Mouse (Mus musculus) embryonic facial prominence, embryonic 11.5 days (tissue): ENCODE measurements around the gene Arhgap45. TPM values are rescaled to one million over a fixed set of nuclear protein-coding genes. Genes with fewer than 3 reads are reported as not detected.

Experiments used
- ATAC-seq: fragments of 200-750 bp; cut with Nextera tagmentation; replicated peaks from 2 replicates; pipeline ENCODE4 v1.8.0; 2017; ENCODE audit warnings: low read depth; ENCODE audit not compliant: insufficient number of reproducible peaks, low FRiP score, low TSS enrichment
- DNase-seq: peaks from one replicate; pipeline ENCODE4 v3.0.0-alpha.2; 2015; ENCODE audit warnings: low spot score
- H3K27ac ChIP-seq: fragments of 300-500 bp; sonication (generic); replicated peaks from 2 replicates; pipeline ENCODE4 v1.5.1; 2014; ENCODE audit warnings: mild to moderate bottlenecking, low read depth, low read length, control low read depth
- H3K27me3 ChIP-seq: fragments of 300-500 bp; sonication (generic); 2 replicates; pipeline ENCODE4 v1.6.1; 2014; ENCODE audit warnings: mild to moderate bottlenecking, low read length, moderate library complexity, mixed read lengths; ENCODE audit not compliant: control insufficient read depth, insufficient read depth
- H3K36me3 ChIP-seq: fragments of 300-500 bp; sonication (generic); replicated peaks from 2 replicates; pipeline ENCODE4 v1.6.1; 2014; ENCODE audit warnings: low read depth, mild to moderate bottlenecking, low read length, moderate library complexity, mixed read lengths; ENCODE audit not compliant: control insufficient read depth, insufficient read depth
- H3K4me1 ChIP-seq: fragments of 300-500 bp; sonication (generic); 2 replicates; pipeline ENCODE4 v1.6.1; 2014; ENCODE audit warnings: low read length, mixed read lengths; ENCODE audit not compliant: control insufficient read depth, insufficient read depth
- H3K4me2 ChIP-seq: fragments of 300-500 bp; sonication (generic); 2 replicates; pipeline ENCODE4 v1.6.1; 2014; ENCODE audit warnings: low read depth, mild to moderate bottlenecking, control low read depth, low read length, moderate library complexity
- H3K4me3 ChIP-seq: fragments of 300-500 bp; sonication (generic); 2 replicates; pipeline ENCODE4 v1.5.1; 2014; ENCODE audit warnings: low read depth, low read length, control low read depth
- H3K9ac ChIP-seq: fragments of 300-500 bp; sonication (generic); replicated peaks from 2 replicates; pipeline ENCODE4 v1.6.1; 2014; ENCODE audit warnings: mild to moderate bottlenecking, control low read depth, low read length
- H3K9me3 ChIP-seq: fragments of 300-500 bp; sonication (generic); replicated peaks from 2 replicates; pipeline ENCODE4 v1.6.1; 2016; ENCODE audit warnings: mild to moderate bottlenecking, low read length, inconsistent platforms, mixed read lengths; ENCODE audit not compliant: control insufficient read depth
- WGBS: fragments of 180-500 bp; shearing (Covaris S2); extraction: QIAGEN DNeasy Blood & Tissue Kit; methylation state at CpG from one replicate; pipeline ENCODE4 v1.1.7; 2014; 5-methylcytosine and 5-hydroxymethylcytosine counted together
- polyA plus RNA-seq: library from polyadenylated mRNA; unstranded; fragments of >200 nt; fragmentation: Nextera tagmentation; extraction: Ambion mirVana; gene quantifications from 2 replicates; pipeline ENCODE4 v1.2.1, GENCODE M21; 2014

Gene Arhgap45
- polyA plus RNA-seq, 1 experiment from 2014 or later = 5.2 TPM

DNA sequence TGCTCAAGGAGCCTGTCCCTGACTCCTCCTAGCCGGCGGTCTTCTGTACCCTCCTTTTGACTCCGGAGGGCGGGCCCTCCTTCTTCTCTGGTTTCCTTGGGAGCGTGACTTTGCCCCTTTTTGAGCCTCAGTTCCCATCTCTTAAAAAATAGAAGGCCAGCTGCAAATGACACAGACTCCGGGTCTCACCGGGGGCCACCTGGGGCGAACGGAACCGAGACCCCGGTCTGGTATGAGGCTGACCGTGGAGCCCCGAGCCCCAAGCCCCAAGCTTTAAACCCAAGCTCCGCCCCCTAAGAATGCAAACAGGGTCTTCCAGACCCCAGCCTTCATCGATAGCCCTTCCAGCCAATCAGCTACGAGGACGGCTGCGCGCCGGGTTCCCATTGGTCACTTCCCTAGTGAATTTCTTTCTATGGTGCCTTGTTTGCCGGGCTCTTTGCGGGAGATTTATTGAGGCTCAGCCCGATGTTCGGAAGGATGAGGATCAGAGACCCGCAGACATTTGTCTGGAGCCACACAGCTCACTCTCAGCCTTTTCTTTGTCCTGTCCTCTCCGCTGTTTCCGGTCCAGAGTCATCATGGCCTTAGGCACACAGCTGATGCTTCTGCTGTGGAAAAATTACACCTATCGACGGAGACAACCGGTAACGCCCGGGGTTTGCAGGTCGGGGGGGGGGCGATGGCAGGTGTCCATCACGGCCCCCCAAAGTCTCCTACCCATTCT is 19.3 kb upstream of the Arhgap45 start:
- Histone ChIP-seq H3K27me3 (peaks cover 8% of the 10 kb centered on the region; the same call in 1 of the 2 replicates), H3K4me3 (peak overlapping the region; percentile 45), H3K27ac (no peak overlapping the region; the same call in 1 of the 2 replicates), H3K4me2 (peak overlapping the region; percentile 41), H3K36me3 (peaks cover 8% of the 10 kb centered on the region; the same call in 1 of the 2 replicates), H3K9ac (no peak overlapping the region), H3K9me3 (no peaks in the 10 kb centered on the region), H3K4me1 (no peaks in the 10 kb centered on the region)
- WGBS = under 1% methylated on average over 35 of the region's 35 CpGs
- ATAC-seq (peak; percentile 46), DNase-seq (peak; percentile 95)

DNA sequence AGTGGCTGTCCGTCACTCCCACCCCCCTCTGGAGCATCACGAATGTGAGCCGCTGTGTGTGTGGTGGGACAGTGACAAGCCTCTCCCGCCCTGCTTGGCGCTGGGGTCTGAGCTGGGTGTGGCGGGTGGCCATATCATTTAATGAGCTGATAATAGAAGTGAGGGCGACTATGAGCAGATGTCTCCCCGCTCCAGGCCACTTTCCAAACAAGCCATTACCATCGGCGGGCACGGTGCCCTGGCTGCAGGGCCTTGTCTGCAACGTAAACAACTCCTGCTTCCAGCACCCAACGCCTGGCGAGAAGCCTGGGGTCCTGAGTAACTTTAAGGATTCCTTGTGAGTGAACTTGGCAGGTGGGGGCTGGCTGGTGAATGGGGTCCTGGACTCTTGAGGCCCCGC is 18.6 kb upstream of the Arhgap45 start:
- Histone ChIP-seq H3K4me2 (peak overlapping the region; percentile 41), H3K4me3 (peak overlapping the region; percentile 45), H3K27ac (no peak overlapping the region), H3K36me3 (peaks cover 6% of the 10 kb centered on the region; the same call in 1 of the 2 replicates), H3K9ac (peak overlapping the region; percentile 0; the same call in 1 of the 2 replicates), H3K9me3 (no peaks in the 10 kb centered on the region), H3K4me1 (no peaks in the 10 kb centered on the region; the same call in 1 of the 2 replicates), H3K27me3 (peaks cover 14% of the 10 kb centered on the region)
- ATAC-seq = no peak
- no peak for DNase-seq
- 4% methylated on average over 15 of the region's 15 CpGs for WGBS

DNA sequence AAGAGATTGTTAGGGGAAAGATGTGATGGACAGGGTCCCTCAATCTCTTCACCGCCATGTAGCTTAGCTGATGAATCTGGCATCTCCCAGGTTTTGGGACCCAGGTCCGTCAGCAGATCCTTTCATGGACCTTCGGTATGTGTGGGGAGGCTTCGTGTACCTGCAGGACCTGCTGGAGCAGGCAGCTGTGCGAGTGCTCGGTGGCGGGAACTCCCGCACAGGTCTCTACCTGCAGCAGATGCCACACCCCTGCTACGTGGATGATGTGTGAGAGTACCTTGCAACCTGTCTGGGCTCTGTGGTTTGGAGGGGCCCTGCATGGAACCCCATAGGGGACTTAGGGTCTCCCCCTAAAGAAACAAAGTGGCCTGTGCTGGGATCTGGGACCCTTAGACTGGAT is 14.5 kb upstream of the Arhgap45 start:
- no peaks in the 10 kb centered on the region for H3K9me3 ChIP-seq
- ATAC-seq = no peak
- no peaks in the 10 kb centered on the region for H3K36me3 ChIP-seq
- H3K9ac ChIP-seq = no peak overlapping the region; the same call in 1 of the 2 replicates
- H3K4me2 ChIP-seq = no peak overlapping the region
- 71% methylated on average over 9 of the region's 9 CpGs for WGBS
- H3K4me1 ChIP-seq = peaks cover 3% of the 10 kb centered on the region; the same call in 1 of the 2 replicates
- H3K4me3 ChIP-seq = no peak overlapping the region
- DNase-seq = no peak
- H3K27me3 ChIP-seq = peaks cover 18% of the 10 kb centered on the region
- no peak overlapping the region for H3K27ac ChIP-seq

DNA sequence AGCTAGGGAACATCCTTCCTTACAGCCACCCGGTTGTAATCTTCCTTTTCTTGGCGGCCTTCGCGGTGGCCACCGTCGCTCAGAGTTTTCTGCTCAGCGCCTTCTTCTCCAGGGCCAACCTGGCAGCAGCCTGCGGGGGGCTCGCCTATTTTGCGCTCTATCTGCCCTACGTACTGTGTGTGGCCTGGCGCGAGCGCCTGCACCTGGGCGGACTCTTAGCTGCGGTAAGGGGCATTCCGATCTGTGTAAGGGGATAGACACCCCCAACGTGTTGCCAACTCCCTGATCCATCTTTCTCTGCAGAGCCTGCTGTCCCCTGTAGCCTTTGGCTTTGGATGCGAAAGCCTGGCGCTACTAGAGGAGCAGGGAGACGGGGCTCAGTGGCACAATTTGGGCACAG is 13.6 kb upstream of the Arhgap45 start:
- no peak overlapping the region; the same call in 1 of the 2 replicates for H3K9ac ChIP-seq
- no peak overlapping the region for H3K4me3 ChIP-seq
- H3K27ac ChIP-seq = no peak overlapping the region
- H3K36me3 ChIP-seq = no peaks in the 10 kb centered on the region
- DNase-seq (no peak), ATAC-seq (no peak)
- peaks cover 18% of the 10 kb centered on the region for H3K27me3 ChIP-seq
- no peak overlapping the region for H3K4me2 ChIP-seq
- H3K4me1 ChIP-seq = peaks cover 3% of the 10 kb centered on the region; the same call in 1 of the 2 replicates
- WGBS = 21% methylated on average over 21 of the region's 21 CpGs
- no peaks in the 10 kb centered on the region for H3K9me3 ChIP-seq

DNA sequence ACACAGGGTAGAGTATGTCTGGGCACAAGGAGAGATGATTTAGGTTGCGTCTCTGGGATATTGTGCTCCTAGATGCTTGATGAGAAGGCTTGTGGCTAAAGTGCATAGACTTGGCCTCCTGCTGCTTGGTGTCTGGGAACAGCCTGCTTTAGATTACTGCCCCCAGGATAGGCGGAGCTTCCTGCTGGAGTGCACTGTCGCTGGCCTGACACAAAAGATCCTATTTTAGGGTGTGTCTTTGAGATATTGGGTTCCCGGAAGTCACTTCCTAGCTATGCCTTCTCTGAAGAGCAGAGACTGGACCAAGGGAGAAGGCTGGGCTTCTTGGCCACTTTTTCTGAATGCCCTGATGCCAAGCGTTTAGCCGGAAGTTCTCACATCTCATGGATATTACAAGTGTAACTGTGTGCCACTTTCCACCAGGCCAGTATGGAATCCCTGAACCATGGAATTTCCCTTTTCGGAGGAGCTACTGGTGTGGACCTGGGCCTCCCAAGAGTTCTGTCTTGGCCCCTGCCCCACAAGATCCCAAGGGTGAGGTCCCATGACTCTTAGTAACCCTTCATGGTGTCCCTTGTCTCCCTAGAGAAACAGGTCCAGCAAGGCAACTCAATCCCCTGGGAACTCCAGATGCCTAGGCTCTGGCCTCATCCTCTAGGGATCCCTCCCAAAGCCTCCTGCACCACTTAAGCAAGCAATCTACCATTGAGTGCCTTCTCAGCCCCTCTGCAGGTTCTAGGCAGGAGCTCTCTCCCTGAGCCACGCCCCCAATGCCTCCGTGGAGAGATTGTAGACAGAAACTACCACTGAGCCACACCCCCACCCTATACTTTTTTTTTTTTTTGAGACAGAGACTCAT is 12.8 kb upstream of the Arhgap45 start:
- Histone ChIP-seq H3K36me3 (no peaks in the 10 kb centered on the region), H3K4me1 (peaks cover 3% of the 10 kb centered on the region; the same call in 1 of the 2 replicates), H3K9ac (0 out of 2 replicates have a peak overlapping the region, but pooled peaks have one; percentile 13), H3K4me3 (no peak overlapping the region), H3K27ac (no peak overlapping the region), H3K27me3 (peaks cover 14% of the 10 kb centered on the region), H3K4me2 (no peak overlapping the region), H3K9me3 (no peaks in the 10 kb centered on the region)
- WGBS = 53% methylated on average over 9 of the region's 9 CpGs
- DNase-seq (peak; percentile 29), ATAC-seq (no peak)

DNA sequence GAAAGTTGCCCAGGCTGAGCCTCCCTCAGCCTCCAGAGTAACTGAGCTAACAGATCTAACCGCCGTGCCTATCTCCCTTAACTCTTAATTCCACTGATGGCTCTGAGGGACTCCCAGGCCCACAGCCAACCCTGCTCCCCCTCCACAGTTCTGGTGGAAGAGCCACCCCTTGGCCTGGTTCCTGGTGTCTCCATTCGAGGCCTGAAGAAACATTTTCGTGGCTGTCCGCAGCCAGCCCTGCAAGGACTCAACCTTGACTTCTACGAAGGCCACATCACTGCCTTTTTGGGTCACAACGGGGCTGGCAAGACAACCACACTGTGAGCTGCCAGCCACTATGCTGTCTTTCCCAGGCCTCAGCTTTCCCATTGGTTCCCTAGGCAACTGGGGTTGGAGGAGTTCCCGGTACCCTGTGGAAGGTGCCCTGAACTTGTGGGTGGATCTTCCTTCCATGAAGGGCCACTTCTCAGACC is 12.2 kb upstream of the Arhgap45 start:
- DNase-seq (no peak), ATAC-seq (no peak)
- 92% methylated on average over 8 of the region's 8 CpGs for WGBS
- no peak overlapping the region for H3K9ac ChIP-seq
- no peak overlapping the region for H3K4me3 ChIP-seq
- H3K4me1 ChIP-seq = peaks cover 3% of the 10 kb centered on the region; the same call in 1 of the 2 replicates
- H3K27me3 ChIP-seq = peaks cover 14% of the 10 kb centered on the region
- H3K27ac ChIP-seq = no peak overlapping the region
- no peaks in the 10 kb centered on the region for H3K36me3 ChIP-seq
- no peaks in the 10 kb centered on the region for H3K9me3 ChIP-seq
- no peak overlapping the region for H3K4me2 ChIP-seq

DNA sequence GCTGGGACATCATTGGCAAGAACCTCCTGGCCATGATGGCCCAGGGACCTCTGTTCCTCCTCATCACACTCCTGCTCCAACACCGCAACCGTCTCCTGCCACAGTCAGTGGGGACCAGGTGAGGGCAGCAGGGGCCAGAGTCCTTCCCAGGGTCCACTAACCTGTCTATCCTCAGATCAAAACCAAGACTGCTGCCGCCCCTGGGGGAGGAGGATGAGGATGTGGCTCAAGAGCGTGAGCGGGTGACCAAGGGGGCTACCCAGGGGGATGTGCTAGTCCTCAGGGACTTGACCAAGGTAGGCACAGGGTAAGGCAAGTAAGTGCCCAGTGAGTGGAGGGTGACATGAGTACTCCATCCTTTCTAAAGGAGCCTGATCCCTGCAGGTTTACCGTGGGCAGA is 4.7 kb upstream of the Arhgap45 start:
- no peak for ATAC-seq
- no peak overlapping the region for H3K27ac ChIP-seq
- WGBS = 78% methylated on average over 6 of the region's 6 CpGs
- DNase-seq = no peak
- H3K4me3 ChIP-seq = no peak overlapping the region
- H3K27me3 ChIP-seq = peaks cover 35% of the 10 kb centered on the region
- H3K4me1 ChIP-seq = no peaks in the 10 kb centered on the region
- H3K36me3 ChIP-seq = no peaks in the 10 kb centered on the region; the same call in 1 of the 2 replicates
- H3K9me3 ChIP-seq = peaks cover 3% of the 10 kb centered on the region; the same call in 1 of the 2 replicates
- H3K4me2 ChIP-seq = no peak overlapping the region
- H3K9ac ChIP-seq = no peak overlapping the region
